Mouse (Mus musculus) right cerebral cortex, postnatal 36 days (tissue): Measurements from ENCODE around the gene Shd.
"Not testable (repeated sequence)": the region's sequence is repeated elsewhere in the genome, so short reads cannot be mapped to it uniquely, and the experiment has no call there.

Source experiments
- DNase-seq, 2 experiments: peaks; one replicate each; pipeline ENCODE4 v3.0.0; 2022; ENCODE audit warnings: low spot score in 2 of 2, mixed read lengths in 1 of 2

Shd gene

DNA sequence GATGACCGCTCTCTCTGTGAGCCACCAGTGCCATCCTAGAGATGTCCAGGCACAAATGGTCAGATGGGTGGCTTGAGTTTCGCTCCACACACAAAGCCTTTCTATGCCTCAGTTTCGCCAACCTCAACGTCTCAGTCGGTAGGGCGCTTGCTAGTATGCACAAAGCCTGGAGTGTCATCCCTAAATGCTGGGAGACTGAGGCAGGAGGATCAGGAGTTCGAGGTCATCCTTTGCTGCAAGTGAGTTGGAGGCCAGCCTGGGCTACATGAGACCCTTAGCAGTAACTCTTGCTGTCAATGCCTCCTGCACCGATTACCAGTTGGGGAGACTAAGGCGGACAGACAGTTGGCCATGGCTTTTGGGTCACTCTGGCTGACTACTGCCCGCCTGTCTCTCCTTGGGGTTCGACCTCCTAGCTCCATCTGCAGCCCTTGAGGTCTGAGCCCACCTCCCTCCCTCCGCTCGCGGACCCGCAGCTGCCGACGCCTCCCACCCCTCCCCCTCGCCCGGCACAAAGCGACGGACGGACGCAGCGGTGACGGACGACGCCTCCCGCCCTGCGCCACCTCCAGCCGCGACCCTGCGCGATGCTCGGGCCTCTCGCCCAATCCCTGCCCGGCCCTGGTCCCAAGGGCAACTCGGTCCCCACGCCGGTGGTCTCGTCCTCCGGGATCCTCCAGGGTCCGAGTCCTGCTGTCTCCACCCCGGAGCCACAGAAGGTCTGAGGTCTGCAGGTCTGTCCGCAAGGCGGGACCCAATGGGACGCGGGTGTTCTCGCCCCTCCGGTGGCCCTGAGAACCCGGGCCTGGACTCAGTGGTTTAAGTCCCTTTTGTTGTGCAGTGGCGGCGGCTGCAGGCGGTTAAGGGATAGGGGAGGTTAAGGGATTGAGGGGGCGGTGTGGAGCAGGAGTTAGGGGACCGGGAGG lies at the start of gene Shd:
Shd (plus strand) TSS at position 502 of the 926 bp plus-strand sequence.
- no peak for DNase-seq

DNA sequence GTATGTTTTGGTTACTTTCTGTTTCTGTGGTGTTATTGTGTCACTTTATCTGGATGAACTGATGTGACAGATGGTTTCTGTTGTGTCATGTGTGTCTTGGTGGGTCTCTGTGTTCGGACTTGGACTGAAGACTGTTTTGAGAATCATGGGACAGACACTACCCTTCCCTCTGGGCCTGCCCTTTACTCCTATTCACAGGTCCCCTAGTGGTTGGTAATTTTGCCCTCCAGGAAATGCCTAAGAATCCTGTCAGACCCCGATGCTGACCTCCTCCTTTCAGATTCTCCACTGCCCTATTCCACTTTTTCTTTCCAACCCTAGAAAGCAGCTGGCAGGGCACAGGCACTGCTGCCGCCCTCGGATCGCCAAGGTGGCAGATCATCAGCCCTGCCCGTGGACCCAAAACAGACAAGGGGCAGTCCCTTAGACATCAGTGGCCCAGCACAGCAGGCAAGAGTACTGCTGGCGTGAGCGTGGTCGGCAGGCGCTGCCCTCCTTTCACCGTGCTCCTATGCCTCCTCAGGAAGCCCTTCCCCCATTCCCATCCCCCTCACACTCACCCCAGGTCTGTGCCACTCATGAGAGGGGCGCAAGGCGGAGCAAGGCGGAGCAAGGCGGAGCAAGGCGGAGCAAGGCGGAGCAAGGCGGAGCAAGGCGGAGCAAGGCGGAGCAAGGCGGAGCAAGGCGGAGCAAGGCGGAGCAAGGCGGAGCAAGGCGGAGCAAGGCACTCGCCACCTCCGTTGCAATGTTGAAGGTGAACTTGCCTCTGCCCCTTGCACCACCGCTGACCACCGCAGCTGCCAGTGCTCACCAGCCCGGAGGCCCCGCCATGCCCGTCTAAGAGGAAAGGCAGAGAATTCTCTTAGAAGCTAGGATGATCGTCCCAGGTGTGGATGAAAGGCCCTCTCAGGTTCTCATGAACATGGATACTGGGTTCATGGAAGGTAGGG lies 38.4 kb upstream of the Shd start:
- DNase-seq = peak in 1 of 2 experiments; percentile 53

DNA sequence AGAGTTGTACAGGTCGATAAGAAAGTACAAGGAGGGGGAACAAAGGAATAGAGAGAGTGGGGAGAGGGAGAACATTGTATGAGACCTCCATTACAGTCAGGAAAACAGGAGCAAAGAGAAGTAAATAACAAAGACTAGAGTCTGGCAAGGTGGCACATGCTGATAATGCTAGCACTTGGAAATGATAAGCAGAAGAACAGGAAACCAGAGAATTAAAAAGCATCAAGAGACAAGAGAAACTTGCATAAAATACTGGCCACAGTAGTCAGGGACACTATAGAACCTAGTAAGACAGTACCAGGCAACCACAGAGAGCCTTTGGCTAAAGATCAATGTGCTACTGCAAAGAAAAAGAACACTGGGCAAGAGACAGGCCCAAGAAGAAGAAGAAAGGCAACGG lies 37.6 kb upstream of the Shd start:
- DNase-seq = no peak

DNA sequence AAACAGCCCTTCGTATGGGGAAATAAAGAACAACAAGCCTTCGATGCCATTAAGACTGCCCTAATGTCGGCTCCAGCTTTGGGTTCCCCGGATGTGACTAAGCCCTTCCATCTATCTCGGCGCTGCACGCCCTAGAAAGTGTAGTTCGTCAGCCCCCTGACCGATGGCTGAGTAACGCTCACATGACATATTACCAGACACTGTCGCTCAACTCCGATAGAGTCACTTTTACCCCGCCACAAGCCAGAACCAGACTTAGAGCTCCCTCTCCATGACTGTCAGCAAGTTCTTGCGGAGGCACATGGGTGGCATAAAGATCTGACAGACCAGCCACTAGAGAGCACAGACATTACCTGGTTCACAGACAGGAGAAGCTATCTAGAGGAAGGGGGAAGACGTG lies 37.1 kb upstream of the Shd start:
- DNase-seq = no peak

DNA sequence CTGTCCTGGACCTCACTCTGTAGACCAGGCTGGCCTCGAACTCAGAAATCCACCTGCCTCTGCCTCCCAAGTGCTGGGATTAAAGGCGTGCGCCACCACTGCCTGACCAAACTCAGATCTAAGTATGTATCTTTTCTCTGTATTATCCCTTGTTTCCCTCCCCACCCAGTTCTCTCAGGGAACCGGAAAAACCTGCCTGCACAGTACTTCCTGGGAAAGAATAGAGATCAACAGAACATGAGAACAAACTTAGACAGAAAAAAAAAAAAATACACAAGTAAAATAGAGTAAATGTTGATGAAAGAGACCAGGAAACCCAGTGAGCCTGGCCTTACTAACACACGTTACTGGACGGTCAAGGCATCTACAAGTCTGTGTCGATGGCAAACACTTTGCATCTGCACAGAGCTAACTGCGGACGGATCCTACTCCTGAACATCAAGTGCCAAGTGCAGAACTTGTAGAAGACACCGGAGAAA lies 25.8 kb upstream of the Shd start:
- DNase-seq = not testable (repeated sequence)

DNA sequence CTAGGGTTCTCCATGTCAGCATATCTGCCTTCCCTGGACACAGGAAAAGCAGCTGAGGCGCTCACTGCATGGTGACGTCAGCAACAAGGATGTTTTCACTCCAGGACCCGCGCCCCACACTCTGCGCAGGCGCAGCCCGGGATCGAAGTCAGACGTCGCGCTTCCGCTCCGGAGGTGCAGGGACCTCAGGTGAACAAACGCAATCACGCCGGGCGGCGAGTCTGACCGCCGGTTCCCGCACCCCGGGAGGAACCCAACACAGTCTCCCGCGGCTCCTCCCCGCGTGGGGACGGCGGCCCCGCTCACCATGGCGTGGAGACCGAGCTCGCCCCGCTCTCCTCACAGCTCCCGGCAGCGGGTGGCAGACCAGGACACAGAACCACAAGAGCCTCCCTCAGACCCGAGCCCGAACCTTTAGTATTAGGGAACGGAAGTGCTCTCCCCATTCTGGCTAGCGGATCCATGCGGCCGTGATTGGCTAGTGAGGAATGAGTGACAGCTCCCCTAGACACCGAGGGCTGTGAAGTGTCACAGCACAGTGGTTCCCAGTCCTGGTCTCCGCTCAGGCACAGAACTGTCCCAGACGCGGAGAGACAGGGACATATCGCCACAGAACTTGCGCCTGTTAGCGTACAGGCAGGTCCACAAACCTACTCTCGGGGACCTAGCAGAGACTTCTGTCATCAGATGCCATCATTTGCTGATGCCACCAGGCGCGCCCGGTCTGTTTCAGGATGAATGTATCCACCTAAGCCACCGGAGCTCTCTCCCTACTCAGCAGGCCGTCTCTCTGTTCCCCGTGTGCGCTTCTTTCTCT lies 25.2 kb upstream of the Shd start:
- DNase-seq = peak; percentile 93 to 97

DNA sequence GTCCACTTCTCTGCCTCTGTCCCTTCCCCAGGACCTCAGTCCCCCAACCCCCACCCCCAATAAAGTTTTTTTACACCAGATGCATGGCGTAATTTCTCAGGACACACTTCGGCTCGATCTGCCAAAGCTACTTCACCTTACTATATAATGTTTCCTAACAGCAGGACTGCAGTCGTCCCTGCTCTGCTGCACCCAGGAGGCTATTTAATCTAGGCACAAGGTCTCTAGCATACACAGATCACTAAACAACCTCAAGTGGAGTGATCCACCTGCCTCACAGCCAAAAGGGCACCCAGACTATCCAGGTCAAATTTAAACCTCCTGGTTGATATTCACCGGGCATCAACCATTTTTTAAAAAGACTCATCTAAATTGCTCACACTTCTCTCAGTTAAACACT lies 24.6 kb upstream of the Shd start:
- DNase-seq = no peak

DNA sequence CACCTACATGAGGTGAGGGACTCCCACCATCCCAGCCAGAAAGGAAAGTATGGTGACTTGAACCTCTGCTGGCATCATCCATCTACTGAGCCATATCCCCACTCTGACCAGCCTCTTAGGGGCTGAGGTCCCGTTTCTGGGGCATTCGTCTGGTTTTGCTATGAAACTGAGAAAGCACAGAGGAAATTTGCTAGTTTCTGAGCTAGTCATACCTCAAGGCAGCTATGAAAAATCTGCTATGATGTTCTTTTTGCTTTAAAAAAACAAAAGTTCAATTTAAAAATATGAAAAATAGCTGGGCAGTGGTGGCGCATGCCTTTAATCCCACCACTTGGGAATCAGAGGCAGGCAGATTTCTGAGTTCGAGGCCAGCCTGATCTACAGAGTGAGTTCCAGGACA lies 21.6 kb upstream of the Shd start:
- DNase-seq = no peak

DNA sequence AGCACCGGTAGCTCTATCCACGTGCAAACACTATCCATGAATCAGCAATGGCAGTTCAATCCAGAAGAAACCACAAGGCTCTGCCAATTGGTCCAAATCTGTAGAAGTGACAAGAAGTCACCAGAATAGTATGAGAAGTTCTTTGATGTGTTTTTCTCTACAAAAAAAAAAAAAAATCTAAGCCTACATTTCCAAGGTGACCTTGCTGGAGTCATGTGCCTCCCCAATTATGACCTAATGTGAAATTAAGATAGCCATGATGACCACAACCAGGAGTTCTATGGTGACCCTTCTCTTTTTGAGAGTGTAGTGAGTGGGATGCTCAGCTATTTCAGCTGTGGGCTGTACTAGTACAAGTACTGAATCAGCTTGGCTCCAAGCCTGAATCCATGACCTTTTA lies 20.9 kb upstream of the Shd start, which contains the start of gene Zfp119b:
Zfp119b (minus strand) TSS at position 101 of the 400 bp plus-strand sequence.
- no peak for DNase-seq

DNA sequence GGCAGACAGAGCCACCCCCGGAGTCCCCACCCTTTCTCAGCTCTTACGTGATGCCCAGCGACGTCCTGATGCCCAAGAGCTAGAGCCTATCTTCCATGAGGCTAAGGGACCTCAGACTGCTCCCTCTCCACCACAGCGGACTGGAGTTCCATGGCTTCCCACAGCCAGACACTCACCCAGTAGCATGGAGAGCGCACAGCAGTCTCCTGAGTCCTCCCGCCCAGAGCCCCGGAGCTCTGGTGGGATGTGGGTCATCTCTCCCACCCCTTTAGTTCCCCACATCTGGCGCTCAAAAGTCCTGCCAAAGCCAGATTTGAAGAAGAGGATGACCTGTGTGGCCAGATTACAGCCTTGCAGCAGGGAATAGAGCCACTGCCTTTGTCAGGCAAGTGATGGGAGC lies 19.7 kb upstream of the Shd start:
- no peak for DNase-seq

DNA sequence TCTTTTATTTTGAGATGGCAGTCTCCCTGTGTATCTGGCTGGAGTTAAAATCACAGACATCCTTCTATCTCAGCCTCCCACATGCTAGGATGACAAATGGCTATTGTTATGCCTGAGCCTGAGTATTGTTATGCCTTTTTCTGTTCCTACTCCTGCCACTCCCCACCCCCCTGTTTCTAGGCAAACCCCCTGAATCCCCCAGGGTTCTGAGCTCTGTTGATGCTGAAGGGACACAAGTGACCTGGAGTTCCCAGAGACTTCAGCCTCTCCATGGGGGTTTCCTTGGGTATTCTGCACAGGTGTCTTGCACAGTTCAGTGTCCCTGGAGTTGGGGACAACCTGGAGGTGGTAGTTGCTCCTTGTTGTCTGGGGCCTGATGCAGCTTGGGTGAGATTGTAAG lies 18.2 kb upstream of the Shd start:
- no peak for DNase-seq

DNA sequence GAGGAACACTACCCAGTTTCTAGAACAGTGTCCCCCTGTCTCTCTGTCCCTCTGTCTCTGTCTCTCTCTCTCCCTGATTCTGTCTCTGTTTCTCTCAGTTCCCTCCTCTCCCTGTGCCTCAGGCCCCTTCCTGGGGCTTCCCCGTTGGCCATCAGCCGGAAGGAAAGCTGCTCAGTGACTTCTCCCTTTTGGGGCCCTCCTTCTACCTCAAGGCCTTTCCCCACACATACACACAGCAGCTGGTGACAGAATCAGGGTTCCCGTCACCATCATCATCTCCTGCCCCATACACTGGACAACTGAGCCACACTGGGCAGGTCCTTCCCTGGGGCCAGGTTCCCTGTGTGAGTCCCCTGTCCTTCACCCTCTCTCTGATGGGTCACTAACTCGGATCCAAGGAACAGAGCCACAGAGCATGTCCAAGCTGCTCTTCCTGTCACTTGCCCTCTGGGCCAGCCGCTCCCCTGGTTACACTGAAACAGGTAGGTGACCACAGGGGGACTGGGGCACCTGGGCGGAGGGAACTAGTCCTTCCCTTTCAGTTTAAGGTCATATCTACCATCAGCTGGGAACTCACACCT lies 17.7 kb upstream of the Shd start, which contains the start of gene Ebi3:
Ebi3 (plus strand) TSS at position 194 of the 581 bp plus-strand sequence.
- no peak for DNase-seq

DNA sequence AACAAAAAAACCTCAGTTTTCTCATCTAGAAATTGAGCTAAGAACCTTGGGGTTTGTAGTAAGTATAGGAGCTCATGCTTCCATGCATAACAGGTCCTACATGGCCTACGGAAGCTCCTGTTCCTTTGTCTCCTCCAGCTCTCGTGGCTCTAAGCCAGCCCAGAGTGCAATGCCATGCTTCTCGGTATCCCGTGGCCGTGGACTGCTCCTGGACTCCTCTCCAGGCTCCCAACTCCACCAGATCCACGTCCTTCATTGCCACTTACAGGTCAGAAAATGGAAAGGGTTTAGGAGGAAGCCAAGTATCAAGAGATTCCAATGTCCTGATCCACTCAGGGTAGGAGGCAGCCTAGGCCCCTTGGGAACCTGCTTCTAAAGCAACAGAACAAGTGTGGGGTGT lies 16.5 kb upstream of the Shd start:
- DNase-seq = no peak

DNA sequence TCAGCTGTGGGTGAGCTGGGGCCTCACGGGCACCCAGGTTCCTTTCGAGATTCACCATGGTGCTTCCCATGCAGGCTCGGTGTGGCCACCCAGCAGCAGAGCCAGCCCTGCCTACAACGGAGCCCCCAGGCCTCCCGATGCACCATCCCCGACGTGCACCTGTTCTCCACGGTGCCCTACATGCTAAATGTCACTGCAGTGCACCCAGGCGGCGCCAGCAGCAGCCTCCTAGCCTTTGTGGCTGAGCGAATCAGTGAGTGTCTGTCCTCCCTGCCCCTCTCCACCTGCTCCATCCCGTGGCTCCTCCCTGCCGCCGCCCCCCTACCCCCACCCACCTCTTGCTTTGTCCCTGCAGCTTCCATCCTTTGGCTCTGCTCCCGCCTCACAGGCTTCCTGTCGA lies 16.0 kb upstream of the Shd start:
- no peak for DNase-seq

DNA sequence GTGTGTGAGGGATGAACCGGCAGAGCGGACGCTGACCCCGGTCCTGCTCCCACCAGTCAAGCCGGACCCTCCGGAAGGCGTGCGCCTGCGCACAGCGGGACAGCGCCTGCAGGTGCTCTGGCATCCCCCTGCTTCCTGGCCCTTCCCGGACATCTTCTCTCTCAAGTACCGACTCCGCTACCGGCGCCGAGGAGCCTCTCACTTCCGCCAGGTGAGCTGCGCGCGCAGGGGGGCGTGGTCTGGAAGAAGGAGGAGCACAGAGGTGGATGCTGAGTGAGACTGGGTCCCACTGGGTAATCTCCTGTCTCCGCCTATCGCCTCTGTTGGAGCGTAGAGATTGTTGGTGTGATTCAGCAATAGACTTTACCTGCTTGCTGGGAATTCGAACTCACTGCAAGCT lies 14.1 kb upstream of the Shd start:
- DNase-seq = peak; percentile 78 to 79

DNA sequence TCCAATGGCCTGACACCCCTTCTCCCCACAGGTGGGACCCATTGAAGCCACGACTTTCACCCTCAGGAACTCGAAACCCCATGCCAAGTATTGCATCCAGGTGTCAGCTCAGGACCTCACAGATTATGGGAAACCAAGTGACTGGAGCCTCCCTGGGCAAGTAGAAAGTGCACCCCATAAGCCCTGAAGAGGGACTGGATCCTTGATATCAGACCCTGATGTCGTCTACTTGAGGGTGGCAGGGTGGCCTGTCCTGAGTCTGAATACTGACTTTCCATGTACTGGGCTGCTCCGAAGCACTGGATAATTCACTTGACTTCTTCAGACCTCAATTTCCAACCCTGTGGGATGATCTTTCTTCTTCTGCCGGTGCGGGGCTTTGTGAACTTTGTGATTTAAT lies 13.7 kb upstream of the Shd start:
- DNase-seq = no peak

DNA sequence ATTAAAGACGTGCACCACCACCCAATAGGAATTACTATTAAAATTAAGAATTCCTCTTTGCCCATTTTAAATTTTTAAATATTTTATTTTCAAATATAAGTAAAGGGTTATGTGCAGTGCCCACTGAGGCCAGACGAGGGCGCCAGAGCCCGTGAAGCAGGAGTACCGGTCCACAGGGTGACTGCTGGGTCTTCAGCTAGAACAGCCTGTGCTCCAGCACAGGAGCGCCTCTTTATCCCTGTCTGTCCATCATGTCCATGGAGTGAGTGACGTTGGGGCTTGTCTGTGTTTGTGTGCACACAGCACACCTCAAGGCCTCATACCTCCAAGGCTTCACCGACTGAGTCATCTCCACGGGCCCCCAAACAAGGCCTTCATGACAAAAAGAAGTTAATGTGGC lies 13.1 kb upstream of the Shd start:
- DNase-seq = no peak

DNA sequence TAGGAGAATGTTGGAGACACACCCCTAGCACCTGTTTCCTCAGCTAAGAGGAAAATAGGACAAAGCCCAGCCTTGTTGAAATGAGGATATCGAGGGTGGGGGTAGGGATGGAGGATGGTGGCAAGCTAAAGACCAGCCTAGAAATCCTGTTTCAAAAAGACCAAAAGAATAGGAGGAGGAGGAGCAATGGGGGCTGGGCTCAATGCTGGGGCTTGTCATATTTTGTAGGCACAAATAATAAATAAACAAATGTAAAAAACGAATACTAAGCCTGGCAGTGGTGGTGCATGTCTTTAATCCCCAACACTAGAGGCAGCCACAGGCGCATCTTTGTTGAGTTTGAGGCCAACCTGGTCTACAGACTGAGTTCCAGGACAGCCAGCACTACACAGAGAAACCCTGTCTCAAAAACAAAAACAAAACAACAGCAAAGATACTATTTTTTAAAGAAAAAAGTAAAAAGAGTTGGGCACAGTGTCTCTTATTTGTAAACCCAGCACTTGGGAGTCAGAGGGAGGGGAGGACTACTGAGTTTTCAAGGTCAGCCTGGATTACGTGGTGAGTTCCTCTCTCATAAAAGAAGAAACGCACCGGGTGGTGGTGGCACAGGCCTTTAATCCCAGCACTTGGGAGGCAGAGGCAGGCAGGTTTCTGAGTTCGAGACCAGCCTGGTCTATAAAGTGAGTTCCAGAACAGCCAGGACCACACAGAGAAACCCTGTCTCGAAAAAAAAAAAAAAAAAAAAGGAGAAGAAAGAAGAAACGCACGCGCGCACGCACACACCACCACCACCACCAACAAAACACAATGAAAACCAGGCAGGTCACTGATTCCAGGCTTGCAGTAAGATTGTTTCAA lies 12.3 kb upstream of the Shd start:
- DNase-seq = no peak

DNA sequence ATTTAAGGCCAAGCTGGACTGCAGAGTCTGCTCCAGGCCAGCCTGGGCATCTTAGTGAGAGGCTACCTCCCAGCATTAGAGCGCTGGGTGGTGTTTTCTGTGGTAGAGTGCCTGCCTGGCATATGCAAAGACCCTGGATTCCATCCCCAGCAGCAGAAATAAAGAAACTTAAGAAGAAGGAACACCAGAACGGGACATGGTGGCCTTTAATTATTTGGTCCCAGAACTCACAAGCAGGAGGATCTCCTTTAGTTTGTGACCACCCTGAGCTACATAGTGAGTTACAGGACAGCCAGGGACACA lies 11.7 kb upstream of the Shd start:
- no peak for DNase-seq
